Mouse (Mus musculus) CD4-positive, CD25-positive, alpha-beta regulatory T cell (primary cell): ENCODE results near the gene Mien1. TPM values are rescaled to one million over a fixed set of nuclear protein-coding genes. Genes with fewer than 3 reads are reported as not detected.

Source experiments
- polyA plus RNA-seq: library from polyadenylated mRNA; unstranded; fragments of 100-300 nt; shearing (Covaris generic); gene quantifications from one replicate; pipeline ENCODE4 v1.2.1, GENCODE M21; 2017

Mien1 gene
- 166 TPM for polyA plus RNA-seq

GRCm38 (mm10) chr11:98438331-98439158, at the start of gene Mien1:
Gene Mien1, minus strand, starts transcription at chr11:98438991.

GRCm38 (mm10) chr11:98446213-98446561, 7.4 kb upstream of the Mien1 start, which contains the start of gene Grb7:
Gene Grb7, plus strand, starts transcription at chr11:98446394.

DNA sequence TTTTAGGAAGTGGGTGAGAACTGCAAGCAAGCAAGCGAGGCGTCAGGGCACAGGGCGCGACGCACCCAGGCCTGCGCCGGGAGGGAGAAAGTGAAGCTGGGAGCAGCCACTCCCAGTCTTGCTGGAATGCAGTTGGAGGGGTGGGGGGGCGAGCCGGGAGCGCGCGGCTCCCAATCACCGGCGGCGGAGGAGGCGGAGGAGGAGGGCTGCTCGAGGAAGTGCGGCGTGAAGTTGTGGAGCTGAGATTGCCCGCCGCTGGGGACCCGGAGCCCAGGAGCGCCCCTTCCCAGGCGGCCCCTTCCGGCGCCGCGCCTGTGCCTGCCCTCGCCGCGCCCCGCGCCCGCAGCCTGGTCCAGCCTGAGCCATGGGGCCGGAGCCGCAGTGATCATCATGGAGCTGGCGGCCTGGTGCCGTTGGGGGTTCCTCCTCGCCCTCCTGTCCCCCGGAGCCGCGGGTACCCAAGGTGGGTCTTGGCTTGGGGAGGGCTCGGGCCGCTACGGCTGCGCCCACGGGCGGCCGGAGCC, 26.5 kb downstream of the Mien1 start, which contains the start of gene Erbb2:
TSS of gene Erbb2 (plus strand) at position 198 of the 524 bp plus-strand sequence.

DNA sequence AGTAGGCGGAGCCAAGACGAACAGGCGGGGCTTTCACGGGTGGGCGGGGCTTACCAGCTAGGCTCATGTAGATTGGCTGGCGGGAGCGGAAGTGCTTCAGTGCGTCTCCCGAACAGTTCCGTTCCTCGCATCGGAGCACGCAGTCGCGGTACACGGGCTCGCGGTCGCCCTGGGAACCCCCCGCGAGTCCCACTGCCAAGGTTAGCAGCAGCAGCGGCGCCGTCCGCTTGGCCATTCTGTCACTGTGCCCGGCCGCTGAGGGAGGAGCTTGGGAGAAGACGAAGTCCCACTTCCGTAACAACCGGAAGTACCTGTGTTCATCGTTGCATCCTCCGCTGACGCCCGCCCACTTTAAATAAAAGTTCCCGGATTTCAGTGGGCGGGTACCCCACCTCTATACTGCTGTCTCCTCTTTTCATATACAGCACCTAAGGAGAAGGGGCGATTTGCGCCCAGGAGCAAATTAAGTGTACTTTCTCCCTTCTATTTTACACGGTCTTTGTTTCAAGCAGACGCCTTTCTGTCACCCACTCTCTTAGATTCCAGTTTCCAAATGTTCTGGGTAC, 38.5 kb downstream of the Mien1 start, which contains the start of gene Pgap3:
TSS of gene Pgap3 (minus strand) at position 330 of the 566 bp plus-strand sequence.

Other genes starting within 250 kb of the Mien1 start
- 41.4 TPM for gene Med1, start 245.7 kb downstream of the Mien1 start, polyA plus RNA-seq
- gene Cdk12, start 235.9 kb downstream of the Mien1 start, polyA plus RNA-seq = 21.1 TPM
- gene Neurod2, start 109.3 kb downstream of the Mien1 start, polyA plus RNA-seq = 0.13 TPM
- not detected for gene Ppp1r1b, start 90.6 kb downstream of the Mien1 start, polyA plus RNA-seq
- 64.0 TPM for gene Stard3, start 80.6 kb downstream of the Mien1 start, polyA plus RNA-seq
- gene Tcap, start 55.2 kb downstream of the Mien1 start, polyA plus RNA-seq = 0.25 TPM
- gene Pnmt, start 52.5 kb downstream of the Mien1 start, polyA plus RNA-seq = not detected
- gene Pgap3, start 38.5 kb downstream of the Mien1 start, polyA plus RNA-seq = 12.2 TPM
- gene Erbb2, start 26.5 kb downstream of the Mien1 start, polyA plus RNA-seq = 0.22 TPM
- 5.1 TPM for gene Grb7, start 7.4 kb upstream of the Mien1 start, polyA plus RNA-seq
- 94.7 TPM for gene Ikzf3, start 107.0 kb upstream of the Mien1 start, polyA plus RNA-seq
- gene Zpbp2, start 112.1 kb upstream of the Mien1 start, polyA plus RNA-seq = 5.4 TPM
- gene Ormdl3, start 148.4 kb upstream of the Mien1 start, polyA plus RNA-seq = 58.5 TPM
- not detected for gene Lrrc3c, start 159.3 kb upstream of the Mien1 start, polyA plus RNA-seq
- 4.3 TPM for gene Gm12355, start 186.7 kb upstream of the Mien1 start, polyA plus RNA-seq
- gene Gsdma3, start 187.4 kb upstream of the Mien1 start, polyA plus RNA-seq = not detected
- gene Gsdma2, start 207.8 kb upstream of the Mien1 start, polyA plus RNA-seq = not detected
- gene Gsdma, start 225.4 kb upstream of the Mien1 start, polyA plus RNA-seq = not detected
- 163 TPM for gene Psmd3, start 243.6 kb upstream of the Mien1 start, polyA plus RNA-seq